Mouse (Mus musculus): ENCODE results near the gene Vps13d.

DNA sequence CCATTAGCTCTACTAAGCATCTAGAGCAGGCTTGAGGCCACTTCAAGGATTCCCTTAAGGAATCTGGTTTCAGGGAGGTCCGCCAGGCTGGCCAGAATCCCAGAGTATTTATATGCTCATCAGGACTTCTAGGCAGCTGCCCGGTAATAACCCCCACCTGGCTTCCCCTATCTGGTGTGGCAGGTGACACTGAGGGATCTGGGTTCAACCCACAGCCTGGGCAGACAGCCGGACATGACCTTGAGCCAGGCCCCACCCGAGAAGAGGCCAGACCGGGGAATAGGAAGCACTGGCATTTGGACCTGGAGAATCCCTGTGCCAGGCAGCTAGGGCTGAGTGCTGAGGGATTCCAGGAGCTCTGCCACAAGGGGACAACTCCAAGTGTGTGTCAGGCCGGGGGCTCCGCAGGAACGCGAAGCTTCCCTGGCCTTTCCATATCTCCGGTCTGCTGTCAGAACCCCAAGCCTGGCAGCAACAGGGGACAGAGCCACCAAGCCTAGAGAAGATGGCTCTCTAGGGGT, 754 bp downstream of the Vps13d start:
- TF ChIP-seq CTCF (IDR thresholded peaks at IDR 0.05; ENCODE audit: insufficient read depth, low read depth, low read length): no peak
- TF ChIP-seq POLR2A (IDR thresholded peaks at IDR 0.05; ENCODE audit: insufficient read depth, low read depth, low read length): no peak
